Mouse (Mus musculus) erythroblast, embryonic 14.5 days (primary cell): Measurements from ENCODE around the gene Tomt.

Experiments
- GATA1 ChIP-seq: IDR thresholded peaks from 2 replicates; pipeline ENCODE4 v1.6.1; 2012; ENCODE audit warnings: low read length, inconsistent platforms, mixed read lengths
- TAL1 ChIP-seq: IDR thresholded peaks from 3 replicates; pipeline ENCODE4 v1.6.1; 2012; ENCODE audit warnings: low read length, inconsistent platforms, mixed read lengths

DNA sequence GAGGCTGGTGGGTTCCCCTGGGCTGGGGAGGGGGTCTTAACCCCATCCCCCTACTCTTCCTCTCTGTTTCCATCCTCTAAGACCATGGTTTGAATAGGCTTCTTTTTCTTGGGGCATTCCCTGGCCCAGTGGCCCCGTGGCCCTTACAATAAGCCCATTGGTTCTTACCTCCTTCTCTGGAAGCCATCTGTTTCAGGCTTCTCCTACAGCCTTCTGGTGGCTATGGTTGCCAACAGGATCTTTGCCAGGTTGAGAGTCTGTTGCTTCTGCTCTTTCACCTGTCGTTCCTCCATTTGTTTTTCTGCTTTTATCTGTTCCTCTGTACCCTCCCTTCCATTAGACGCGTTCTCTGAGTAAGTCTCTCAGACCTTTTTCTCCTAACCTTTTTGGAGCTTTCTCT, 31.4 kb upstream of the Tomt start:
- TF ChIP-seq TAL1, result no peak
- TF ChIP-seq GATA1, result no peak
